Mouse (Mus musculus): ENCODE measurements at regions not wholly inside any gene's neighbourhood (a gene's known extent, or its start where the extent isn't known, plus 50 kb on each side); places are given as distances from the start of the nearest gene placed in this dataset.

DNA sequence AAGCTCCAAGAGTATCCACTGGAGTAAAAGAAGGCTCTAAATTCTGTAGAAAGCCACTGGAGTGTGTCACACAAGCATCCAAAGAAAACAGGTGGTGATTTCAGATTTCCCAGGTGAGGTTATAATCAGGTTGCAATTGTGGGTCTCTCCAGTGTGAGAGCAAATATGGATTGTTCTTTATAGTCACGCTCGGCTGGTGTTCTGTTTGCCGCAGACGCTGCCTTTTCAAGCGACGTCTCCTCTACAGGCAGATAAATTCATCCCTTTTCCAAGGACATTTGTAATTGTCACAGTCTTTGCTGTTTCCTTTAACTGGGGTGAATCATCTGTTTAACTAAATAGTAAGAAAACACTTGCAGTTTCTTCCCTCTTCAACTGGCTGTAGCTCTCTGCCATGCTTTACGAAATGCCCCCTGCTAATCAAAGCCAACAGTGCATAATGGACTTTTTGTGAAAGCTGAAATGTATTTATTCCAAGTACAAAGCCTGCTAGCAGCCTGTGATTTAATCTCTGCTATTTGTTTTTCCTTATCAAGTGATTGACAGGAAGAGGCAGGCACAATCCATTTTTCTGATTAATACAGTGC lies 502.4 kb downstream of the Trim52 start:
- Histone ChIP-seq H3K4me1 (ENCODE audit: control insufficient read depth, insufficient read depth, low read length) (no peaks in the 10 kb centered on the region), H3K27me3 (ENCODE audit: control insufficient read depth, insufficient read depth, low read length) (no peaks in the 10 kb centered on the region), H3K79me2 (replicated peaks; ENCODE audit: control insufficient read depth, insufficient read depth, low read length) (no peaks in the 10 kb centered on the region), H3K36me3 (ENCODE audit: control insufficient read depth, insufficient read depth, low read length) (no peaks in the 10 kb centered on the region), H3K27ac (no peak overlapping the region), H3K9ac (ENCODE audit: low read depth, low read length) (no peak overlapping the region), H3K4me3 (no peak overlapping the region)
- DNase-seq = no peak
- intact Hi-C loops (cut with DNase I) = no loop called here
- TF ChIP-seq POLR2A (IDR thresholded peaks at IDR 0.05; ENCODE audit: insufficient read depth, low read depth, low read length) (no peak), CTCF (IDR thresholded peaks at IDR 0.05) (no peak), EP300 (IDR thresholded peaks at IDR 0.05; ENCODE audit: insufficient read depth, low read depth, low read length) (no peak)
- WGBS = 54% methylated on average over 7 of the region's 7 CpGs

All from heart, adult 2 months (tissue).